Mouse (Mus musculus): Measurements from ENCODE around the gene Zfp128. TPM values are rescaled to one million over a fixed set of nuclear protein-coding genes. Genes with fewer than 3 reads are reported as not detected.
"Not testable (repeated sequence)": the region's sequence is repeated elsewhere in the genome, so short reads cannot be mapped to it uniquely, and the experiment has no call there.

The Zfp128 gene
- polyA plus RNA-seq, 1 experiment from 2014 or later: 6.2 TPM

DNA sequence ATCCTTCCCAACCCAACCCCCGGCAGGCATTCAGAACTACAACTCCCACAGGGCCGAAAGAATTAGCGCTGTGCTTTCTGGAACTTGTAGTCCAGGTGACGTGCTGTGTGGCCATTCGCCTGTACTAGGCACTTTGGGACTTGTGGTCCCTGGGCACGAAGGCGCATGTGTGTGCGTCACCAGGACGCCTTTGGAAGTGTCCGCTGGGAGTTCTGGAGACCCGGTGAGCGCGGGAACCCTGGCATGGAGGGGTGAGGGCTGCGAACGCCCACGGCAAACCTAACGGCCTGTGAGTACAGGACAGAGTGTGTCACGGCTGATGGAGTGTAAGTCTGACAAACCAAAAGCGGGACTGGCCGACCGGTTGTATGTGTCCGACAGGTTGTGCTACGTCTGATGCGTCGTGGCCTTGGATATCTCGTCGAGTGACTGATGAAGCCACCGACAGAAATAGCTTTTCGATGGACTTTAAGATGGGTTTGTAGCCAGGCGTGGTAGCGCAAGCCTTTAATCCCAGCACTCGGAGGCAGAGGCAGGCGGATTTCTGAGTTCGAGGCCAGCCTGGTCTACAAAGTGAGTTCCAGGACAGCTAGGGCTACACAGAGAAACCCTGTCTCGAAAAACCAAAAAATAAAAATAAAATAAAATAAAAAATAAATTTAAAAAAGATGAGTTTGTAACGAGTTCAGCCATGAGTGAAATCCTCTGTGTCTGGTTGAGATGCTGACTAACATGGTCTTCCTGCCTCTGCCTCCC, 16.9 kb downstream of the Zfp128 start, which contains the start of gene Zscan22:
Gene Zscan22 (plus strand): TSS at position 161 of the 756 bp plus-strand sequence.
- Histone ChIP-seq H3K4me3 (replicated peaks) (peak within 1 kb of the TSS; percentile 61), H3K36me3 (replicated peaks) (no peaks in the 10 kb centered on the region), H3K27me3 (no peaks in the 10 kb centered on the region), H3K27ac (no peak within 1 kb of the TSS), H3K4me1 (peaks cover 8% of the 10 kb centered on the region), H3K9ac (peak within 1 kb of the TSS; percentile 61), H3K9me3 (no peaks in the 10 kb centered on the region), H3K4me2 (peak within 1 kb of the TSS; percentile 54)
- ATAC-seq (ENCODE audit: low FRiP score): peak; percentile 98
- WGBS: 8% methylated on average over 36 of the region's 36 CpGs

DNA sequence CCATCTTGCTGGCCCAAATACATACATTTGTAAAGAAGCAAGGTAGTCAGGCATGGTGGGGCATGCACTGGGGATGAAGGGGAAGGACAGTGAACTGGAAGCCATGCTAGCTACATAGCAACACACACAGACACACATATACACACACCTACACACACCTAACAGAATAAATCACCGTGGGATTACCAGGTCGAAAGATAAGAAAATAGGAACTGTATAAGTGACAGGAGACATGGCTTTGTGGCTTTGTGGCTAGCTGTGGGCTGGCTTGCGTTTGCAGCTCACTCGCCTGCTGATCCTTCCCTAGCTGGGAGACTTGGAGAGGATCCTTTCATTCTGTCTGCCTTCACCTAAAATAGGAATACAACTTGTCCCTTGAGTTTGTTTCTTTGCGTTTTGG, 20.5 kb downstream of the Zfp128 start:
- Histone ChIP-seq H3K27me3 (no peaks in the 10 kb centered on the region), H3K4me2 (no peak overlapping the region), H3K4me1 (peaks cover 8% of the 10 kb centered on the region), H3K9me3 (no peaks in the 10 kb centered on the region), H3K9ac (no peak overlapping the region), H3K4me3 (replicated peaks) (no peak overlapping the region), H3K27ac (no peak overlapping the region), H3K36me3 (replicated peaks) (peaks cover 28% of the 10 kb centered on the region)
- no peak for ATAC-seq (ENCODE audit: low FRiP score)
- 89% methylated on average over 5 of the region's 5 CpGs for WGBS

DNA sequence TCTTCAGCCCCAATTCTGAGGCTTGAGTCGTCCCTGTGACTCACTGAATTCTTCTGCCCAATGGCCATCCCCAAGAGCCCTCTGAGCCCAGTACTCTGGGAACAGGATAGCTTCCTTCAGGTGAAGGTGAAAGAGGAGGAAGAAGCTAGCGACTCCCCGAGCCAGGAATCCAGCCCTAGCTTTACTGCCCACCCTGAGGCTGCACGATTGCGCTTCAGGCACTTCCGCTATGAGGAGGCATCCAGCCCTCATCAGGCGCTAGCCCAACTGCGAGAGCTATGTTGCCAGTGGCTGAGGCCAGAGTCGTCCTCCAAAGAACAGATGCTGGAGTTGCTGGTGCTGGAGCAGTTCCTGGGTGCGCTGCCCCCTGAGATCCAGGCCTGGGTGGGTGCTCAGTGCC, 22.6 kb downstream of the Zfp128 start:
- peaks cover 49% of the 10 kb centered on the region for H3K36me3 ChIP-seq (replicated peaks)

DNA sequence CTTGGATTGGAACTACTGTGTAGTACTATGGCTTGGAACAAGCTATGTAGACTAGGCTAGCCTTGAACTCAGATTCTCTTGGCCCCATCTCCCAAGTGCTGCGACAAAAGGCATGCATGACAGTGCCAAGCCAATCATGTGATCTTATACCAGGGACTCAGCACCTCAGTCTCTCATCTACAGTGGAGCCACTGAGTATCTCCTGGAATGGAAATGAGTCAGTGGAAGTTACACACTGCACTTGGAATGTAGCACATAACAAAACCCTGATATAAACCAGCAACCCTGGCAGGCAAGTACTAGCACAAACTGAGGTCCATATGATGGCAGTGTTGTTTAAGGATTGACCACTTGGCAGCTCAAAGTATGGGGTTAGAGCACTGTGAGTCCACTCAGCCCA, 24.2 kb downstream of the Zfp128 start:
- Histone ChIP-seq H3K9ac (no peak overlapping the region), H3K4me1 (0 out of 2 replicates have a peak, but pooled peaks cover 5% of the 10 kb centered on the region), H3K27me3 (no peaks in the 10 kb centered on the region), H3K27ac (no peak overlapping the region), H3K4me2 (no peak overlapping the region), H3K36me3 (replicated peaks) (peaks cover 54% of the 10 kb centered on the region), H3K9me3 (no peaks in the 10 kb centered on the region), H3K4me3 (replicated peaks) (no peak overlapping the region)
- WGBS: 90% methylated on average over 1 of the region's 1 CpGs
- no peak for ATAC-seq (ENCODE audit: low FRiP score)

More for the DNA sequence above, 22.6 kb downstream of the Zfp128 start:
- peaks cover 4% of the 10 kb centered on the region for H3K4me1 ChIP-seq
- no peak overlapping the region for H3K27ac ChIP-seq
- no peak for ATAC-seq (ENCODE audit: low FRiP score)
- H3K4me2 ChIP-seq: no peak overlapping the region
- no peaks in the 10 kb centered on the region for H3K27me3 ChIP-seq
- no peak overlapping the region for H3K4me3 ChIP-seq (replicated peaks)
- no peaks in the 10 kb centered on the region for H3K9me3 ChIP-seq
- no peak overlapping the region for H3K9ac ChIP-seq
- WGBS: 62% methylated on average over 10 of the region's 10 CpGs

DNA sequence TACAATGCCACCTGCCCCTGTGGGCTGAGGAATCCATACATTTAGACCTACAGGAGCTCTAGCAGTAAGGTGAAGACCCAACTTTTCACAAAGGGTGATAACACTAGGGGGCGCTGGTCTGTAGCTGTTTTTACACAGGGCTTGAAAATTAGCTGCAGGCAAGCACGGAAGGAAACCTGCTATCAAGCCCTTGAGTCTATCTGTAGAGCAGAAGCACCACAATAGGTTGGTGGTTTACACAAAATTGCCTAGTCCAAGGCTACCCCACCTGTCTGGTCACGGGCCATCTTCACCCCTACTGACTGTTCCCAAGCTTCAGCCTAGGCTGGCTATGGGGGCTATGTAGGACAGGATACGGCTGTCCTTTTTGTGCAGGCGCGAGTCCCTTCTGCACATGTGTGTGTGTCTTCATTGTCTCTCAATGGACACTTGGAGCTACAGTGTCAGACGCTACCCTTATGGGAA, 28.6 kb downstream of the Zfp128 start:
- H3K9me3 ChIP-seq: no peaks in the 10 kb centered on the region
- ATAC-seq (ENCODE audit: low FRiP score): peak; percentile 56
- H3K36me3 ChIP-seq (replicated peaks): peaks cover 44% of the 10 kb centered on the region
- H3K4me1 ChIP-seq: 0 out of 2 replicates have a peak, but pooled peaks cover 5% of the 10 kb centered on the region
- peak overlapping the region; percentile 46 for H3K4me3 ChIP-seq (replicated peaks)
- no peaks in the 10 kb centered on the region for H3K27me3 ChIP-seq
- no peak overlapping the region for H3K9ac ChIP-seq
- H3K27ac ChIP-seq: peak overlapping the region; percentile 81; the same call in 1 of the 2 replicates
- H3K4me2 ChIP-seq: peak overlapping the region; percentile 59
- 38% methylated on average over 7 of the region's 7 CpGs for WGBS

DNA sequence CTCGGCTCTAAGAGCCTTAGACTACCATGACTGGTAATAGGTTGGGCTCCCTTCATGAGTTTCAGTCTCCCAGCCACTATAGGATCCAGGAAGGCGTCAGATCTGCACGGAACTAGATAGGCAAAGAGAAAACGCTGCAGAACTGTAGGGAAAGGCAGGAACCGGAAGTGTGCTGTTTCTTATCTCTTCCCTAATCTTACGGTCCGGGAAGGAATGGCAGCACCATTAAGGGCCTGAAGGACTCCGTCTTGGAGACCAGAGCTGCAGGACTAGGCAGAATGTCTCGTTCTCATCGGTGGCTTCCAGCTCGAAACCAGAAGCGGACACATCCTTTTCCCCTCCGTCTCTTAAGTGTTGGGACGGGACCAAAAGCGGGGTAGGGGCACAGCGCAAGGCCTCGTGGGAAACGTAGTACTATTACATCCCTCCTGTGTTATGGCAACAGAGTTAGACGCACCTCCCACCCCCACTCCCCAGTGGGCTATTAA, 29.2 kb downstream of the Zfp128 start:
- Histone ChIP-seq H3K27me3 (no peaks in the 10 kb centered on the region), H3K9me3 (no peaks in the 10 kb centered on the region), H3K36me3 (replicated peaks) (peaks cover 38% of the 10 kb centered on the region), H3K4me3 (replicated peaks) (peak overlapping the region; percentile 46), H3K4me2 (peak overlapping the region; percentile 59), H3K9ac (peak overlapping the region; percentile 55), H3K27ac (peak overlapping the region; percentile 81), H3K4me1 (0 out of 2 replicates have a peak, but pooled peaks cover 5% of the 10 kb centered on the region)
- WGBS: 12% methylated on average over 19 of the region's 19 CpGs
- ATAC-seq (ENCODE audit: low FRiP score): peak; percentile 76

DNA sequence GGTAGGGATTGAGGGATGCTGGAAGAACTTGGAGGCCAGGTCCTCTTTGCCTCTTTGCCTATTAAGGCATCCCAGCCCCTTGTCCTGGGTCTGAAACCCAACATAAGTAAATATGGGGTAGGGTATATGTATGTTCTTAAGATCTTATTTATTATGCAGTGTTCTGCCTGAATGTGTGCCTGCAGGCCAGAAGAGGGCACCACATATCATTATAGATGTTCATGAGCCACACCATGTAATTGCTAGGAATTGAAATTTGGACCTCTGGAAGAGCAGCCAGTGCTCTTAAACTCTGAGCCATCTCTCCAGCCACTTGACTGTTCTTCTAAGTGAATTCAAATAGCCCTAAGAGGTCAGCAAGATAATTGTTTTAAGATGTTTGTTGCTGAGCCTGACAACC, 32.6 kb downstream of the Zfp128 start:
- H3K27me3 ChIP-seq: no peaks in the 10 kb centered on the region

DNA sequence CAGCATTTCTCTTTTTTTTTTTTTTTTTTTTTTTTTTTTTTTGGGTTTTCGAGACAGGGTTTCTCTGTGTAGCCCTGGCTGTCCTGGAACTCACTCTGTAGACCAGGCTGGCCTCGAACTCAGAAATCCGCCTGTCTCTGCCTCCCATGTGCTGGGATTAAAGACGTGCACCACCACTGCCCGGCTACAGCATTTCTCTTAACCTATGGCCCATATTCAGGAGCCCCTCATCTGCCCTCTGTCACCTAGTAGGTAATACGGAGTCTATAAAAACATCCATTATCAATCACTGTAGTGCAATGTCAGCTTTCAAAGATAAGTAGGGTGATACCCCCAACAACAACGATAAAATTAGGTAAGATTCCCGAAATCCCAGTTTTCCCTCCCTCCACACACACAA, 39.5 kb downstream of the Zfp128 start:
- H3K4me1 ChIP-seq: peaks cover 18% of the 10 kb centered on the region
- 0 out of 2 replicates have a peak overlapping the region, but pooled peaks have one; percentile 82 for H3K4me2 ChIP-seq
- not testable (repeated sequence) for H3K27ac ChIP-seq; H3K4me3 ChIP-seq (replicated peaks); H3K9me3 ChIP-seq; H3K9ac ChIP-seq; ATAC-seq (ENCODE audit: low FRiP score); H3K27me3 ChIP-seq
- peaks cover 26% of the 10 kb centered on the region for H3K36me3 ChIP-seq (replicated peaks)
- WGBS: 95% methylated on average over 7 of the region's 8 CpGs

More for the DNA sequence above, 32.6 kb downstream of the Zfp128 start:
- Histone ChIP-seq H3K4me2 (no peak overlapping the region), H3K36me3 (replicated peaks) (peaks cover 5% of the 10 kb centered on the region), H3K9me3 (no peaks in the 10 kb centered on the region), H3K4me1 (0 out of 2 replicates have a peak, but pooled peaks cover 5% of the 10 kb centered on the region), H3K27ac (no peak overlapping the region), H3K4me3 (replicated peaks) (no peak overlapping the region), H3K9ac (no peak overlapping the region)
- no peak for ATAC-seq (ENCODE audit: low FRiP score)

DNA sequence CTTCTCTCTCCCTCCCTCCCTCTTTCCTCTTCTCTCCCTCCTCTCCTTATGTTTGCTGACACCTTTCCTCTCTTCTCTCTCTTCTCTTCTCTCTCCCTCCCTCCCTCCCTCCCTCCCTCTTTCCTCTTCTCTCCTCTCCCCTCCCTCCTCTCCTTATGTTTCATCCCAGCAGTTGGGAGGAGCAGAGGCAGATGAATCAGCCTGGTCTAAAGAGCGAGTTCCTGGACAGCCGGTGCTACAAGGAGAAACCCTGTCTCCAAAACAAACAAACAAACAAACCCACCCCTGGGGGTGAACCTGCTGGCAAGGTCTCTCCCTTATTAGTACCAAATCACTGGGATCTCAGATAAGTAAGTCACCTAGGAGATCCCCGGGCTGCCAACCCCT, 40.3 kb downstream of the Zfp128 start:
- Histone ChIP-seq H3K9me3 (no peaks in the 10 kb centered on the region), H3K36me3 (replicated peaks) (peaks cover 34% of the 10 kb centered on the region), H3K27me3 (peaks cover 11% of the 10 kb centered on the region), H3K27ac (peak overlapping the region; percentile 89), H3K9ac (peak overlapping the region; percentile 80), H3K4me1 (peaks cover 18% of the 10 kb centered on the region), H3K4me3 (replicated peaks) (peak overlapping the region; percentile 88), H3K4me2 (peak overlapping the region; percentile 82)
- ATAC-seq (ENCODE audit: low FRiP score): peak; percentile 0; the same call in 1 of the 2 replicates
- WGBS: 0% methylated on average over 3 of the region's 3 CpGs

DNA sequence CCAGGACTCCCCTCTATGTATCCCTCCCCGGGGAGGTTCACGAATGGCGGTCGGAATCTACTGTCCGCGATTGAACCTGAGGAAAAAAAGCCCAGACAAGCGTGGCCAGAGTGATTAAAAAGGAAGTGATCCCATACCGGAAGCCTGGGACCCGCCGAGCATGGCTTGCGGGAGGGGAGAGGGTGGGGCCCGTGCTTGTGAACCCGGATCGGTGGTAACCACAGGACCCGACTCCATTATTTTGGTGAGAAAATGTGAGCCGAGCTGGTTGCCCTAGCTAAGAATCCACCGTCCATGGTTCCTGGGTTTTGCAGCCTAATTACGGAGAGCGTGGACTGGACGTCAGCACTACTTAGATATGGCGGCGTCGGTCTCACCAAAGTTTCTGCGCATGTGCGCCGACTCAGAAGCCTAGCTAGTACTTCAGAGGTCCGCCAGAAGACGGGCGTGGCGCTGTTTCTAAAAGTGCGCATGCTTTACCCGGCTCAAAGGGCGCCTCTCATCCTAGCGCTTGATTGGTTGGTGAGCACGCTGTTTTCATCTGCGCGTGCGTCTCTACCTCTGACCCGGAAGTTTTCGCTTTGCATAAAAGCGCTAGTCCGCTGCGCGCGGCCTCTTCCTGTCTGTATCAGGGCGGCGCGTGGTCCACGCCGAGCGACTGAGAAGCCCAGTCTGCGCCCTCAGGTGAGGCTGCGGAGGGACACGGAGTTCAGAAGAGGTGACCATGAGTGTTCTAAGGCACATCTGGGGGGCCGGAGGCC, 40.9 kb downstream of the Zfp128 start, which contains the start of gene Rps5:
Gene Rps5 (plus strand): TSS at position 586 of the 761 bp plus-strand sequence.
- ATAC-seq (ENCODE audit: low FRiP score): peak; percentile 99
- Histone ChIP-seq H3K27me3 (peaks cover 17% of the 10 kb centered on the region), H3K36me3 (replicated peaks) (peaks cover 40% of the 10 kb centered on the region)

DNA sequence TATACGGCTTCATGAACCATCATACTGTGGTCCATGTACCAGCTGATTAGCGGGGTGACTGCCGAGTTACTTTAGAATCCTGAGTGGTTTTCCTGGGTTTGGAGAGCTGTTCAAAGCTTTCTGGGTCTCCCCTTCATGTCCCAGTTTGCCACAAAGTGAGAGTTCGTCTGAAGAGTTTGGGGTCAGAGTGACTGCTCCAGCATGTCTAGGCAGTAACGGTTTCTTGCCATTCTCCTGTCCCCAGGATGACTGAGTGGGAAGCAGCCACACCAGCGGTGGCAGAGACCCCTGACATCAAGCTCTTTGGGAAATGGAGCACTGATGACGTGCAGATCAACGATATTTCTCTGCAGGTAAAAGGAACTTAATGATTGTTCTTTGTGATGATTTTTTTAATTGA, 41.8 kb downstream of the Zfp128 start:
- Histone ChIP-seq H3K9me3 (no peaks in the 10 kb centered on the region), H3K4me1 (peaks cover 19% of the 10 kb centered on the region), H3K4me2 (peak overlapping the region; percentile 93), H3K36me3 (replicated peaks) (peaks cover 45% of the 10 kb centered on the region), H3K27ac (0 out of 2 replicates have a peak overlapping the region, but pooled peaks have one; percentile 19), H3K4me3 (replicated peaks) (peak overlapping the region; percentile 88), H3K27me3 (peaks cover 25% of the 10 kb centered on the region), H3K9ac (peak overlapping the region; percentile 83)
- 4% methylated on average over 8 of the region's 8 CpGs for WGBS
- 0 out of 2 replicates have a peak, but pooled peaks have one; percentile 0 for ATAC-seq (ENCODE audit: low FRiP score)

More for the DNA sequence above, 40.9 kb downstream of the Zfp128 start, which contains the start of gene Rps5:
- Histone ChIP-seq H3K9ac (peak within 1 kb of the TSS; percentile 83), H3K9me3 (no peaks in the 10 kb centered on the region), H3K27ac (peak within 1 kb of the TSS; percentile 89), H3K4me3 (replicated peaks) (peak within 1 kb of the TSS; percentile 88), H3K4me2 (peak within 1 kb of the TSS; percentile 93), H3K4me1 (peaks cover 18% of the 10 kb centered on the region)
- under 1% methylated on average over 55 of the region's 55 CpGs for WGBS

DNA sequence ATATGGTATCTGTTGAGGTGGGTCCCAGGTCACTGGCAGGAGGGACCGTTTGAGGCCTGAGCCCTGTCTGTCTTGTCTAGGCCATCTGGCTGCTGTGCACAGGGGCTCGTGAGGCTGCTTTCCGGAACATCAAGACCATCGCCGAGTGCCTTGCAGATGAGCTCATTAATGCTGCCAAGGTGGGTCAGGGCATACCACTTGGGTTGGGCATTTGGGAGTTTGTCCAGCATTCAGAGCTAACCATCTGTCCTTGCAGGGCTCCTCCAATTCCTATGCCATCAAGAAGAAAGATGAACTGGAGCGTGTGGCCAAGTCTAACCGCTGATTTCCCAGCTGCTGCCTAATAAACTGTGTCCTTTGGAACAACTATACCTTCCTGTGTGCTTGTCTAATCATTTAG, 45.3 kb downstream of the Zfp128 start:
- no peak overlapping the region for H3K4me2 ChIP-seq
- no peaks in the 10 kb centered on the region for H3K9me3 ChIP-seq
- 84% methylated on average over 7 of the region's 7 CpGs for WGBS
- no peak overlapping the region for H3K4me3 ChIP-seq (replicated peaks)
- H3K27me3 ChIP-seq: peaks cover 42% of the 10 kb centered on the region
- no peak overlapping the region for H3K27ac ChIP-seq
- peaks cover 49% of the 10 kb centered on the region for H3K36me3 ChIP-seq (replicated peaks)
- ATAC-seq (ENCODE audit: low FRiP score): no peak
- no peak overlapping the region for H3K9ac ChIP-seq
- H3K4me1 ChIP-seq: peaks cover 22% of the 10 kb centered on the region

All from forebrain, embryonic 12.5 days (tissue).